Mouse (Mus musculus) layer of hippocampus, adult 2 months (tissue): ENCODE measurements around the gene Sft2d1. TPM values are rescaled to one million over a fixed set of nuclear protein-coding genes. Genes with fewer than 3 reads are reported as not detected.
A peak's percentile ranks its signal among the peaks of the same experiment; 100 is the strongest.
"Not testable (repeated sequence)": the region's sequence is repeated elsewhere in the genome, so short reads cannot be mapped to it uniquely, and the experiment has no call there.

ENCODE experiments used
- DNase-seq, 2 experiments: peaks; one replicate each; pipeline ENCODE4 v3.0.0; 2022; ENCODE audit warnings: low spot score in 2 of 2
- H3K27ac ChIP-seq: fragments of 200-600 bp; 2 replicates; pipeline ENCODE4 v1.8.1; 2022
- H3K4me3 ChIP-seq: fragments of 200-600 bp; 2 replicates; pipeline ENCODE4 v1.8.1; 2022; ENCODE audit warnings: mild to moderate bottlenecking
- CTCF ChIP-seq: fragments of 200-600 bp; conservative IDR thresholded peaks from 2 replicates; pipeline ENCODE4 v1.8.1; 2022; ENCODE audit warnings: antibody characterized with exemption, mild to moderate bottlenecking, moderate library complexity
- total RNA-seq, 2 experiments: library from RNA; stranded (reverse); gene quantifications; 2 replicates each; pipeline ENCODE4 v1.2.3; 2021

The Sft2d1 gene
- total RNA-seq, 2 experiments from 2014 or later: 48.4 to 61.5 TPM

GRCm38 (mm10) chr17:8313976-8314375 lies 3.1 kb downstream of the Sft2d1 start:
- no peak for DNase-seq
- Histone ChIP-seq H3K27ac (no peak overlapping the region), H3K4me3 (no peak overlapping the region)
- no peak for TF ChIP-seq CTCF

GRCm38 (mm10) chr17:8316251-8316650 lies 5.3 kb downstream of the Sft2d1 start:
- Histone ChIP-seq H3K4me3 (no peak overlapping the region), H3K27ac (no peak overlapping the region)
- DNase-seq: peak in 1 of 2 experiments; percentile 54
- peak; percentile 84 for TF ChIP-seq CTCF

GRCm38 (mm10) chr17:8326877-8327276 lies 16.0 kb downstream of the Sft2d1 start:
- not testable (repeated sequence) for H3K27ac ChIP-seq, H3K4me3 ChIP-seq, DNase-seq

GRCm38 (mm10) chr17:8328511-8329174 lies 17.7 kb downstream of the Sft2d1 start:
- peak; percentile 66 for TF ChIP-seq CTCF
- no peak for DNase-seq

GRCm38 (mm10) chr17:8330602-8331001 lies 19.7 kb downstream of the Sft2d1 start:
- no peak for TF ChIP-seq CTCF
- H3K27ac ChIP-seq: no peak overlapping the region
- H3K4me3 ChIP-seq: no peak overlapping the region
- DNase-seq: no peak

More at GRCm38 (mm10) chr17:8328511-8329174, 17.7 kb downstream of the Sft2d1 start:
- no peak overlapping the region for H3K27ac ChIP-seq
- H3K4me3 ChIP-seq: no peak overlapping the region

- not testable (repeated sequence) for DNase-seq, H3K4me3 ChIP-seq, H3K27ac ChIP-seq
Measured at GRCm38 (mm10) chr17:8337159-8337558, 26.3 kb downstream of the Sft2d1 start, which contains the start of gene Prr18. Gene Prr18, plus strand, starts transcription at chr17:8337459.

- Histone ChIP-seq H3K27ac (peak overlapping the region; percentile 89), H3K4me3 (peak overlapping the region; percentile 56)
- DNase-seq: no peak
- no peak for TF ChIP-seq CTCF
Measured at GRCm38 (mm10) chr17:8339666-8340374, 28.9 kb downstream of the Sft2d1 start.

GRCm38 (mm10) chr17:8340407-8341359 lies 29.8 kb downstream of the Sft2d1 start:
- peak in 1 of 2 experiments; percentile 38 for DNase-seq

GRCm38 (mm10) chr17:8341360-8341963 lies 30.6 kb downstream of the Sft2d1 start:
- DNase-seq: no peak
- TF ChIP-seq CTCF: no peak
- Histone ChIP-seq H3K4me3 (peak overlapping the region; percentile 56), H3K27ac (peak overlapping the region; percentile 89)

More at GRCm38 (mm10) chr17:8340407-8341359, 29.8 kb downstream of the Sft2d1 start:
- peak overlapping the region; percentile 56 for H3K4me3 ChIP-seq
- TF ChIP-seq CTCF: no peak
- peak overlapping the region; percentile 89 for H3K27ac ChIP-seq

GRCm38 (mm10) chr17:8342706-8343105 lies 31.8 kb downstream of the Sft2d1 start:
- no peak for DNase-seq
- Histone ChIP-seq H3K27ac (peak overlapping the region; percentile 89; the same call in 1 of the 2 replicates), H3K4me3 (peak overlapping the region; percentile 56; the same call in 1 of the 2 replicates)
- no peak for TF ChIP-seq CTCF

GRCm38 (mm10) chr17:8343416-8343815 lies 32.5 kb downstream of the Sft2d1 start:
- TF ChIP-seq CTCF: no peak
- Histone ChIP-seq H3K27ac (peak overlapping the region; percentile 89; the same call in 1 of the 2 replicates), H3K4me3 (no peak overlapping the region)
- no peak for DNase-seq

GRCm38 (mm10) chr17:8347765-8348285 lies 36.9 kb downstream of the Sft2d1 start:
- TF ChIP-seq CTCF: peak; percentile 17; the same call in 1 of the 2 replicates
- no peak overlapping the region for H3K4me3 ChIP-seq

More at GRCm38 (mm10) chr17:8347765-8348285, 36.9 kb downstream of the Sft2d1 start:
- peak overlapping the region; percentile 28; the same call in 1 of the 2 replicates for H3K27ac ChIP-seq
- no peak for DNase-seq
